Mouse (Mus musculus) embryonic facial prominence, embryonic 13.5 days (tissue): Measurements from ENCODE around the gene Spaca9. TPM values are rescaled to one million over a fixed set of nuclear protein-coding genes. Genes with fewer than 3 reads are reported as not detected.

Experiments
- ATAC-seq: fragments of 200-750 bp; cut with Nextera tagmentation; 2 replicates; pipeline ENCODE4 v1.8.0; 2017; ENCODE audit warnings: low read depth; ENCODE audit not compliant: insufficient number of reproducible peaks, insufficient read depth, low FRiP score, low TSS enrichment
- H3K27ac ChIP-seq: fragments of 300-500 bp; sonication (generic); 2 replicates; pipeline ENCODE4 v1.5.1; 2015; ENCODE audit warnings: moderate library complexity, mild to moderate bottlenecking, inconsistent platforms
- H3K27me3 ChIP-seq: fragments of 300-500 bp; sonication (generic); 2 replicates; pipeline ENCODE4 v1.6.1; 2015; ENCODE audit warnings: mild to moderate bottlenecking, inconsistent platforms
- H3K36me3 ChIP-seq: fragments of 300-500 bp; sonication (generic); 2 replicates; pipeline ENCODE4 v1.6.1; 2015; ENCODE audit warnings: mild to moderate bottlenecking, inconsistent platforms
- H3K4me1 ChIP-seq: fragments of 300-500 bp; sonication (generic); 2 replicates; pipeline ENCODE4 v1.6.1; 2015; ENCODE audit warnings: inconsistent platforms
- H3K4me2 ChIP-seq: fragments of 300-500 bp; sonication (generic); 2 replicates; pipeline ENCODE4 v1.6.1; 2015; ENCODE audit warnings: moderate library complexity, mild to moderate bottlenecking, inconsistent platforms
- H3K4me3 ChIP-seq: fragments of 300-500 bp; sonication (generic); 2 replicates; pipeline ENCODE4 v1.5.1; 2015; ENCODE audit warnings: mild to moderate bottlenecking, inconsistent platforms
- H3K9ac ChIP-seq: fragments of 300-500 bp; sonication (generic); 2 replicates; pipeline ENCODE4 v1.6.1; 2015; ENCODE audit warnings: mild to moderate bottlenecking, inconsistent platforms
- H3K9me3 ChIP-seq: fragments of 300-500 bp; sonication (generic); 2 replicates; pipeline ENCODE4 v1.6.1; 2016; ENCODE audit warnings: inconsistent platforms
- WGBS: fragments of 180-500 bp; shearing (Covaris S2); methylation state at CpG from one replicate; pipeline ENCODE4 v1.1.7; 2015; ENCODE audit warnings: mixed read lengths; 5-methylcytosine and 5-hydroxymethylcytosine counted together
- microRNA-seq: library from miRNA; unstranded; fragments of <30 nt; microRNA quantifications from one replicate; pipeline ENCODE4, GENCODE M21; 2016
- polyA plus RNA-seq: library from polyadenylated mRNA; unstranded; fragments of >200 nt; fragmentation: Nextera tagmentation; extraction: Ambion mirVana; gene quantifications from 2 replicates; pipeline ENCODE4 v1.2.1, GENCODE M21; 2015

The Spaca9 gene
- polyA plus RNA-seq, 1 experiment from 2014 or later, result 0.89 TPM

DNA sequence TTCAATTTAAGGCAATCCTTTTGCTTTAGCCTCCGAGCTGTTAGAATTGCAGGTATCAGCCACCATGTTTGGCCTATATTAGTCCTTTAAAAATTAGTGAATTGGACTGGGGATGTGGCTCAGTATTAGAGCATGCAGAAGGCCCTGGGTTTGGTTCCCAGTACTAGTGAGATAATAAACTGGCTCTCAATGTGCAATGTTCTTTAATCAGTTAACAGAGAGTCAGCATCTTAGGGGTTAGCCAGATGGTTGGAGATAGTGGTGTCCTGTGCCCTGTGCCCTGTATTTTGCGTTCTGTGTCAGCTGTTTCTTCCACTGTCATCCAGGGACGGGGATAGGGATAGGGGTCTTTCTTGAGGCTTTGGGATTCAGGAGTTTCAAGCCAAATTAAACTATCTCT, 36.6 kb downstream of the Spaca9 start:
- 88% methylated on average over 3 of the region's 3 CpGs for WGBS
- Histone ChIP-seq H3K4me2 (no peak overlapping the region), H3K9me3 (no peaks in the 10 kb centered on the region), H3K36me3 (peaks cover 95% of the 10 kb centered on the region), H3K9ac (no peak overlapping the region), H3K4me3 (no peak overlapping the region), H3K27ac (no peak overlapping the region), H3K4me1 (no peaks in the 10 kb centered on the region), H3K27me3 (no peaks in the 10 kb centered on the region)
- no peak for ATAC-seq

DNA sequence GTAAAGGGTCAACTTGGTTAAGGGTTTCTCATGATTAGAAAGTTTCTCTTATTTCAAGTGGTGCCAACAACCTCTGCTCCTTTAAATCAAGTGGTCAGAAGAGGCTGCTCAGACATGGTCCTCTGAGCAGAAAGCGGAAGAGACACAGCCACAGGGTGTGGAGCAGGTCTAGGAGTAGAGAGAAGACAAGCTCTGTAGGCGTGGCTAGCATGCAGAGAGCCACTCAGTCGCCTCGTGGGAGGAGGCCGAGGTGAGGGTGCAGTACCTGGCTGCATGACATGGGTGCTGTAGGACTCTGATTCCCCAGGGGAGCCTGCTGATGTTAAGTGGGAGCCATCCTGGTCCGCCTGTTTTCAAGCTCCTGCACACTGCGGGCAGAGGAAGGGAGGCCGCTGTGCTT, 43.3 kb downstream of the Spaca9 start:
- Histone ChIP-seq H3K27ac (no peak overlapping the region), H3K27me3 (no peaks in the 10 kb centered on the region), H3K36me3 (peaks cover 63% of the 10 kb centered on the region), H3K4me2 (no peak overlapping the region), H3K9ac (no peak overlapping the region), H3K4me1 (no peaks in the 10 kb centered on the region), H3K4me3 (no peak overlapping the region), H3K9me3 (no peaks in the 10 kb centered on the region)
- WGBS, result 77% methylated on average over 8 of the region's 8 CpGs
- ATAC-seq, result no peak

DNA sequence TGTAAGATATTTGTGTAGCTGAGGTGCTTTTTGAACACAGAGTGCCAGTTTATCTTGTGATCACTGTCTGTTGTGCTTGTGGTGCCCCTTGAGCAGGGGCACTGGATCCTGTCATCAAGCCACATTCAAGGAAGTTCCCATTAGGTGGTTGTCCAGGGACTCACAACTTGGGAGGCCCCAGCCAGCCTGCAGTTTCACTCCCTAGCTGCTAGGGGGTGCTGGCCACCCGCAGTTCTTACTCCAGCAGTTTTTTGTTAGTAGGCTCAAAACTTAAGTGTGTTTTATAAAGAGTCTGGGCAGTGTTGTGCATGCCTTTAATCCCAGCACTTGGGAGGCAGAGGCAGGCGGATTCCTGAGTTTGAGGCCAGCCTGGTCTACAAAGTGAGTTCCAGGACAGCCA, 45.2 kb downstream of the Spaca9 start:
- Histone ChIP-seq H3K27ac (no peak overlapping the region), H3K4me3 (no peak overlapping the region), H3K27me3 (no peaks in the 10 kb centered on the region), H3K9ac (no peak overlapping the region), H3K4me1 (no peaks in the 10 kb centered on the region), H3K4me2 (no peak overlapping the region), H3K36me3 (peaks cover 43% of the 10 kb centered on the region), H3K9me3 (no peaks in the 10 kb centered on the region)
- 68% methylated on average over 2 of the region's 2 CpGs for WGBS
- ATAC-seq, result no peak

DNA sequence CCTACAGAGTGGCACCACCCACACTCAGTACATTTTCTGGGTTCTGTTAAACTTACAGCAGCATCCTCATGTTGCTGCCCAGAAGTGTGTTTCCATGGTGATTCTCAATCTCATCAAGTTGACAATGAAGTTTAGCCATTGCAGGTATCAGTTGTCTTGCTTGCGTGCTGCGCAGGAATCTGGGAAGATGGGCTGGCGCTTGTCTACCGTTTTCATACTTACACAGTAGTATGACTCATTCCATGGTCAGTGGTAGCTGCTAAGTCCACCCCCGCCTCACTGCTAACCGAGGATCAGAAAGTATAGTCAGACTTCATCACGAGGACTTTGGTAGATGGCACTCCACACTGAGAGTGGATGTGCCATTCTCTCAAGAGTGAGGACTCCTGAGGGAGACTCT, 46.2 kb downstream of the Spaca9 start:
- Histone ChIP-seq H3K4me3 (no peak overlapping the region), H3K27me3 (no peaks in the 10 kb centered on the region), H3K9ac (no peak overlapping the region), H3K4me2 (no peak overlapping the region), H3K9me3 (no peaks in the 10 kb centered on the region), H3K36me3 (peaks cover 34% of the 10 kb centered on the region), H3K27ac (no peak overlapping the region), H3K4me1 (no peaks in the 10 kb centered on the region)
- ATAC-seq, result no peak
- 93% methylated on average over 7 of the region's 7 CpGs for WGBS

DNA sequence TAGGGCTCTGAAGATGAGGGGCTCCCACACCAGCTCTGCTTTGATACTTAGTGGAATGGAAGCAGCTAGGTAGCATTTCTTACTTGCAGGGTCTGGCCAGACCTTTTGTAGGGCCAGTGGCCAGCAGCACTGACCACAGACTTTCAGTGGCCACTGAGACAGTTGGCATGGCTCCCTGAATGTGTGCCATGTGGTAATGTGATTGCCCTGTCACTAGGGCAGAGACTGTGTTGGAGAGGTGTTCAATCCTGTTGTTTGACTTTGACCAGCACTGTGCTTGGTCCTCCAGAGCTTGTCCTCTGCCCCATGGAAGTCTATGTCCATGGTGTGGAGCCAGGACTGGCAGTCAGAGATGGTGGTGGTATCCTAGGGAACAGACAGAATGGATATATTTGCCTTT, 49.0 kb downstream of the Spaca9 start:
- no peak for ATAC-seq
- H3K4me1 ChIP-seq, result no peaks in the 10 kb centered on the region
- H3K36me3 ChIP-seq, result peaks cover 11% of the 10 kb centered on the region
- no peak overlapping the region for H3K4me3 ChIP-seq
- H3K27me3 ChIP-seq, result no peaks in the 10 kb centered on the region
- no peak overlapping the region for H3K4me2 ChIP-seq
- no peak overlapping the region for H3K9ac ChIP-seq
- H3K9me3 ChIP-seq, result no peaks in the 10 kb centered on the region
- H3K27ac ChIP-seq, result no peak overlapping the region

DNA sequence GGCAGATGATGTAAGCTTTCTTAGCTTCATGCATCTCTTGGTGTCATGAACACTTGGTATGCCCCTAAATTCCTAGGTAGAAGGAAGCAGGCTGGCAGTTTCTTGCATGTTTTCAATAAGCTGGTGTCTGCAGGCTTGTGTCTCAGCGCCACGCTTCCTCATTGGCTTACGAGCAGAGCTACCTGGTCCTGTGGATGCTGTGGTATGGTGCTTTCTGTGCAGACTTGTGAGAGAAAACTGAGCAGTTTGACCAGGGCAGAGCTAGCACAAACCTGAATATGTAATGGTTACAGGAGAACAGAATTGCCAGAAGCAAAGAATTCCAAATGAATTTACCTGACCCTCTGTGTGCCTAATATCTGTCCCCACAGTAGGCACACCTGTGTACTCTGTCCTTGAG, 56.4 kb downstream of the Spaca9 start:
- WGBS, result 63% methylated on average over 3 of the region's 3 CpGs
- no peak overlapping the region for H3K4me3 ChIP-seq

More for the DNA sequence above, 56.4 kb downstream of the Spaca9 start:
- H3K4me1 ChIP-seq, result peaks cover 30% of the 10 kb centered on the region
- no peaks in the 10 kb centered on the region for H3K36me3 ChIP-seq
- no peak overlapping the region for H3K27ac ChIP-seq
- no peaks in the 10 kb centered on the region for H3K9me3 ChIP-seq
- H3K4me2 ChIP-seq, result 0 out of 2 replicates have a peak overlapping the region, but pooled peaks have one; percentile 88
- ATAC-seq, result no peak
- H3K27me3 ChIP-seq, result no peaks in the 10 kb centered on the region
- H3K9ac ChIP-seq, result 0 out of 2 replicates have a peak overlapping the region, but pooled peaks have one; percentile 27

Small RNA genes within 50 kb of the gene (microRNA-seq; reads per million reads assigned to microRNA genes)
- gene Mir3088, result 0.92 reads per million

Other genes starting within 250 kb of the Spaca9 start
- gene 1700007K13Rik, start 233.4 kb downstream of the Spaca9 start, polyA plus RNA-seq, result 0.91 and 1.7 TPM in 2 replicates
- 57.4 and 61.5 TPM in 2 replicates for gene Mrps2, start 231.7 kb downstream of the Spaca9 start, polyA plus RNA-seq
- gene Gbgt1, start 202.8 kb downstream of the Spaca9 start, polyA plus RNA-seq, result 0.35 and 0.58 TPM in 2 replicates
- 1.4 TPM in 1 of 2 replicates, not detected in the other for gene Gm10134, start 193.6 kb downstream of the Spaca9 start, polyA plus RNA-seq
- 56.9 and 61.3 TPM in 2 replicates for gene Ralgds, start 186.6 kb downstream of the Spaca9 start, polyA plus RNA-seq
- 0.17 TPM in 1 of 2 replicates, not detected in the other for gene Cel, start 136.3 kb downstream of the Spaca9 start, polyA plus RNA-seq
- gene Gtf3c5, start 116.0 kb downstream of the Spaca9 start, polyA plus RNA-seq, result 50.4 and 51.6 TPM in 2 replicates
- 0.77 and 0.84 TPM in 2 replicates for gene Gfi1b, start 77.7 kb downstream of the Spaca9 start, polyA plus RNA-seq
- gene Tsc1, start 58.5 kb downstream of the Spaca9 start, polyA plus RNA-seq, result 23.7 and 23.9 TPM in 2 replicates
- gene Ak8, start 437 bp upstream of the Spaca9 start, polyA plus RNA-seq, result 0.77 and 0.90 TPM in 2 replicates
- 17.2 and 18.2 TPM in 2 replicates for gene Gtf3c4, start 140.6 kb upstream of the Spaca9 start, polyA plus RNA-seq
- 16.5 and 16.9 TPM in 2 replicates for gene Ddx31, start 140.7 kb upstream of the Spaca9 start, polyA plus RNA-seq
- gene Barhl1, start 216.9 kb upstream of the Spaca9 start, polyA plus RNA-seq, result 0.14 TPM in 1 of 2 replicates, not detected in the other